Mouse (Mus musculus) G1E (cell line): ENCODE results near the gene Reln.

Experiments used
- CTCF ChIP-seq: IDR thresholded peaks from 2 replicates; pipeline ENCODE4 v1.5.1; 2012; ENCODE audit warnings: low read depth, low read length, inconsistent platforms, mixed read lengths
- GATA1 ChIP-seq: IDR thresholded peaks from 2 replicates; pipeline ENCODE4 v1.6.1; 2012; ENCODE audit warnings: borderline replicate concordance, low read length, inconsistent platforms, mixed read lengths
- GATA2 ChIP-seq: IDR thresholded peaks from 2 replicates; pipeline ENCODE4 v1.6.1; 2012; ENCODE audit warnings: low read depth, low read length, inconsistent platforms, borderline replicate concordance
- POLR2AphosphoS5 ChIP-seq: IDR thresholded peaks from 2 replicates; pipeline ENCODE4 v1.6.1; 2012; ENCODE audit warnings: low read depth, low read length, inconsistent platforms; ENCODE audit not compliant: insufficient replicate concordance
- TAL1 ChIP-seq: conservative IDR thresholded peaks from 2 replicates; pipeline ENCODE4 v1.6.1; 2012; ENCODE audit warnings: low read depth, low read length, inconsistent platforms, mixed read lengths

- TF ChIP-seq CTCF: no peak
- no peak for TF ChIP-seq GATA1
- no peak for TF ChIP-seq POLR2AphosphoS5
- TF ChIP-seq TAL1: no peak
- TF ChIP-seq GATA2: no peak
Observed at GRCm38 (mm10) chr5:22295161-22295560, 49.3 kb downstream of the Reln start.
